Mouse (Mus musculus): ENCODE results near the gene Dctn5. TPM values are rescaled to one million over a fixed set of nuclear protein-coding genes. Genes with fewer than 3 reads are reported as not detected.

Gene Dctn5
- polyA plus RNA-seq, 1 experiment from 2014 or later = 119 TPM

DNA sequence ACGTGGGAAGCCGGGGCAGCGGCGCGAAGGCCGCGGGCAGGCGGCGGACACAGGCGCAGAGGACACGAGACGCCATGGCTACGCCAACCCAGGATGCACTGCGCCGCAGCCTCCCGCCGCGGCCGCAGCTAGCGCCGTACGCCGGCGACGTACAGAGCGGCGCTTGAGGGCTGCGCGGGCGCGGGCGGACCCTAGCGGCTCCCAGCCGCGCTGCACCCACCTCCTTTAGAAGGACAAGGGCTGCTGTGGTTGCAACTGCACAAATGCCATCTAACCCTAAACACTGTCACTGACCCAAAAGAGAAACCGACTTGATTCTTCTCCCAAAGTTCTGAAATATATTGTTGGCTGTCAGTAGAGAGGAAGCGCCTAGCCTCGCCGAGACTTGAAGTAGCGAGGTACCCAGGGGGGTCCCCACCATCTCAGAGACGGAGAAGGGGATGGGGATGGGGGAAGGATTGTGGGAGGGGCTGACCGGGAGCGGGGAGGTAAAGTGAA lies 31.0 kb upstream of the Dctn5 start, which contains the start of gene Ndufab1:
Ndufab1 (minus strand) TSS at position 140 of the 498 bp plus-strand sequence.
- peaks cover 24% of the 10 kb centered on the region for H3K36me3 ChIP-seq (ENCODE audit: insufficient read depth)
- no peak within 1 kb of the TSS for H3K27ac ChIP-seq (ENCODE audit: low read depth)
- H3K9ac ChIP-seq = peak within 1 kb of the TSS; percentile 67
- TF ChIP-seq CTCF (IDR thresholded peaks at IDR 0.05; ENCODE audit: low read depth) = peak; percentile 68
- no peaks in the 10 kb centered on the region for H3K9me3 ChIP-seq (ENCODE audit: low read depth, low read length)
- peak within 1 kb of the TSS; percentile 55 for H3K4me3 ChIP-seq (ENCODE audit: low read depth, low read length)
- H3K27me3 ChIP-seq (ENCODE audit: insufficient read depth, low read length) = no peaks in the 10 kb centered on the region
- WGBS = under 1% methylated on average over 37 of the region's 43 CpGs
- peak; percentile 97 for DNase-seq
- peak; percentile 99 for ATAC-seq (ENCODE audit: insufficient read depth)
- peak within 1 kb of the TSS; percentile 92 for H3K4me2 ChIP-seq
- peaks cover 5% of the 10 kb centered on the region for H3K4me1 ChIP-seq (ENCODE audit: insufficient read depth)

DNA sequence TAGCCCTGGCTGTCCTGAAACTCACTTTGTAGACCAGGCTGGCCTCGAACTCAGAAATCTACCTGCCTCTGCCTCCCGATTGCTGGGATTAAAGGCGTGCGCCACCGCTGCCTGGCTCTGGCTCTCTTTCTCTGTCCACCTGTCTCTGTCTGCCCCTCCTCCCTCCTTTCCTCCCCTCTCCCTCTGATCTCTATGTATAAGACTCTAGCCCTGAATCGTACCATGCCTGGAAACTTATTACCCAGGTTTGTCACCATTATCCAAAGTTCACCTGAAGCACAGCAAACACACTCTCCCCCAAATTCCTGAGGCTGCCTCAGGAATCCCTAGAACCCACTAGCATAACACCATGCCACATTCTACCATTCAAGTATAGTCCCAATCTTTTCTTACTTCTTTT lies 24.6 kb upstream of the Dctn5 start:
- Histone ChIP-seq H3K9ac (no peak overlapping the region), H3K4me2 (no peak overlapping the region), H3K27ac (ENCODE audit: low read depth) (no peak overlapping the region), H3K27me3 (ENCODE audit: insufficient read depth, low read length) (no peaks in the 10 kb centered on the region), H3K4me3 (ENCODE audit: low read depth, low read length) (no peak overlapping the region), H3K4me1 (ENCODE audit: insufficient read depth) (no peaks in the 10 kb centered on the region), H3K36me3 (ENCODE audit: insufficient read depth) (peaks cover 52% of the 10 kb centered on the region), H3K9me3 (ENCODE audit: low read depth, low read length) (no peaks in the 10 kb centered on the region)
- 92% methylated on average over 6 of the region's 6 CpGs for WGBS
- DNase-seq = no peak
- ATAC-seq (ENCODE audit: insufficient read depth) = no peak
- TF ChIP-seq CTCF (IDR thresholded peaks at IDR 0.05; ENCODE audit: low read depth) = no peak

DNA sequence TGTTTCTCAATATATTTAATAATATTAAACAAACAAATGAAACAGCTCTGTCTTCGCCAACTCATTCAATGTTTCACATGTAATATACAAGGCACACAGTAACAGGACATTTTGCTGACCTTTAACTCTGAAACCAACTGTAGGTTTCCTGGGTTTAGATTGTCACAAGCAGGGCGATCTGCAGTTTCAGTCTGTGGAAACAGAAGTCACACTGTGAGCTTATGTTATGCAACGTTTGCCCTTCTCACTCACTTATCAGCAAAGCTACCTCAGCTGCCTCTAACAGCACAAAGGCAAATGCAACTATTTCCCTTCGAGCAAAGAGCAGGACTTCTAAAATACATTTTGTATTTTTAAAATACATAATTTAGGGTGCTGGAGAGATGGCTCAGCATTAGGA lies 9.3 kb upstream of the Dctn5 start:
- DNase-seq = no peak
- H3K9ac ChIP-seq = no peak overlapping the region
- no peak overlapping the region for H3K4me2 ChIP-seq
- no peak for TF ChIP-seq CTCF (IDR thresholded peaks at IDR 0.05; ENCODE audit: low read depth)
- no peaks in the 10 kb centered on the region for H3K27me3 ChIP-seq (ENCODE audit: insufficient read depth, low read length)
- no peak overlapping the region for H3K27ac ChIP-seq (ENCODE audit: low read depth)
- no peak overlapping the region for H3K4me3 ChIP-seq (ENCODE audit: low read depth, low read length)
- peaks cover 83% of the 10 kb centered on the region for H3K36me3 ChIP-seq (ENCODE audit: insufficient read depth)
- no peaks in the 10 kb centered on the region for H3K4me1 ChIP-seq (ENCODE audit: insufficient read depth)
- H3K9me3 ChIP-seq (ENCODE audit: low read depth, low read length) = no peaks in the 10 kb centered on the region
- no peak for ATAC-seq (ENCODE audit: insufficient read depth)
- 78% methylated on average over 4 of the region's 4 CpGs for WGBS

DNA sequence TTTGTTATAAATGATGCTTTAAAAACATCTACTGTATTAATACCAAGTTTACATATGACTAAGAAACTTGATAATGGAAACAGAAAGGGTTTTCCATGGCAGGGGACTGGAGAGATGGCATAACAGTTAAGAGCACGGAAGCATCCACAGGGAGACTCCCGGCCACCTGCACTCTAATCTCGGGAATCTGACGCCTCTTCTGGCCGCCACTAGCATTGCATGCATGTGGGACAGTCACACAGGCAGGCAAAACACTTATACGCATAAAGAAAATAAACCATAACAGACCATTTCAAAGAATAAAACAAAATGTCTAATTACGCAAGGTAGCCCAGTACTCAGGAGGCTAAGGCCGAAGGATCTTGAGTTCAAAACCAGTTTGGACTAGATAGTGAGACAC lies 7.2 kb upstream of the Dctn5 start:
- DNase-seq (no peak), ATAC-seq (ENCODE audit: insufficient read depth) (no peak)
- H3K4me1 ChIP-seq (ENCODE audit: insufficient read depth) = no peaks in the 10 kb centered on the region
- H3K36me3 ChIP-seq (ENCODE audit: insufficient read depth) = peaks cover 73% of the 10 kb centered on the region
- no peaks in the 10 kb centered on the region for H3K27me3 ChIP-seq (ENCODE audit: insufficient read depth, low read length)
- H3K27ac ChIP-seq (ENCODE audit: low read depth) = no peak overlapping the region
- TF ChIP-seq CTCF (IDR thresholded peaks at IDR 0.05; ENCODE audit: low read depth) = 0 out of 2 replicates have a peak, but pooled peaks have one; percentile 11
- WGBS = 73% methylated on average over 8 of the region's 8 CpGs
- H3K9me3 ChIP-seq (ENCODE audit: low read depth, low read length) = no peaks in the 10 kb centered on the region
- no peak overlapping the region for H3K4me3 ChIP-seq (ENCODE audit: low read depth, low read length)
- no peak overlapping the region for H3K9ac ChIP-seq
- H3K4me2 ChIP-seq = no peak overlapping the region

DNA sequence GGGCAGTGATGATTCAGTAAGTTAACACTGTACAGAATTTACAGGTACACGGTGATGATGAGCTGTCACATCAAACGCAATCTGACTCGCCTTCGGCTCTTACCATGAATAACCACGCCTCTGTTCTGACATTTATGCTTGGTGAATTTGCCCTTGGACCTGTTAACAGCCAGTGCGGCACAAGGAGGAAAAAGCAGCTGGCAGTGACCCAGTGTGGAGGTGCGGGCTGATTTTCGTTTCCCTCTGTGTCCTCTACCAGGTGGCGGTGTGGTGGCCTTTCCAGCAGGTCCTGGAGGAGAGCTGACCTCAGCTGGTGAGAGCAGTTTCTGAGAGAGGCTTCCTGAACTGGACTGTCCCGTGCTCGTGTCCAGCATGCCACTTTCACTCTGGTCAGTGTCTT lies 5.9 kb upstream of the Dctn5 start:
- TF ChIP-seq CTCF (IDR thresholded peaks at IDR 0.05; ENCODE audit: low read depth) = no peak
- no peak overlapping the region for H3K27ac ChIP-seq (ENCODE audit: low read depth)
- H3K36me3 ChIP-seq (ENCODE audit: insufficient read depth) = peaks cover 61% of the 10 kb centered on the region
- 90% methylated on average over 11 of the region's 11 CpGs for WGBS
- no peak overlapping the region for H3K9ac ChIP-seq
- H3K9me3 ChIP-seq (ENCODE audit: low read depth, low read length) = no peaks in the 10 kb centered on the region
- no peak overlapping the region for H3K4me2 ChIP-seq
- ATAC-seq (ENCODE audit: insufficient read depth) (no peak), DNase-seq (no peak)
- no peaks in the 10 kb centered on the region for H3K27me3 ChIP-seq (ENCODE audit: insufficient read depth, low read length)
- H3K4me3 ChIP-seq (ENCODE audit: low read depth, low read length) = no peak overlapping the region
- H3K4me1 ChIP-seq (ENCODE audit: insufficient read depth) = no peaks in the 10 kb centered on the region

DNA sequence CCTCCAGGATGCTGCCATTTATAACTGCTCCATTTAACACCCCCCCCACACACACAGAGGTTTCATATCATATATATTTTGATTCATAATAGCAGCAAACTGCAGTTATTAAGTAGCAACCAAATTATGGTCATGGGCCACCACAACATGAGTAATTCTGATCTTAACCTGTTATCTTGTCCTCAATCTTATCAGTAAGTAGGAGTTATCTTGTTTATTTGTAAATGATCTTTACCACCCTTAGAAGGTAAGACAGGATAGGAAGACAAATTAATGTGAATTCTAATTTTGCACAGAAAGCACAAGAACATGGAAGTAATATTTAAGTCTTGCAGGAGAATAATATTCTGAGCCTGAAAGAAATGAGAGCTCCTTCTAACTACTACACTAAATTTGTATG lies 1.0 kb upstream of the Dctn5 start:
- Histone ChIP-seq H3K4me1 (ENCODE audit: insufficient read depth) (peaks cover 3% of the 10 kb centered on the region; the same call in 1 of the 2 replicates), H3K4me3 (ENCODE audit: low read depth, low read length) (peak overlapping the region; percentile 91), H3K36me3 (ENCODE audit: insufficient read depth) (peaks cover 48% of the 10 kb centered on the region), H3K27ac (ENCODE audit: low read depth) (no peak overlapping the region), H3K9ac (peak overlapping the region; percentile 87), H3K4me2 (peak overlapping the region; percentile 69), H3K27me3 (ENCODE audit: insufficient read depth, low read length) (no peaks in the 10 kb centered on the region), H3K9me3 (ENCODE audit: low read depth, low read length) (no peaks in the 10 kb centered on the region)
- no peak for ATAC-seq (ENCODE audit: insufficient read depth)
- TF ChIP-seq CTCF (IDR thresholded peaks at IDR 0.05; ENCODE audit: low read depth) = no peak
- no peak for DNase-seq

DNA sequence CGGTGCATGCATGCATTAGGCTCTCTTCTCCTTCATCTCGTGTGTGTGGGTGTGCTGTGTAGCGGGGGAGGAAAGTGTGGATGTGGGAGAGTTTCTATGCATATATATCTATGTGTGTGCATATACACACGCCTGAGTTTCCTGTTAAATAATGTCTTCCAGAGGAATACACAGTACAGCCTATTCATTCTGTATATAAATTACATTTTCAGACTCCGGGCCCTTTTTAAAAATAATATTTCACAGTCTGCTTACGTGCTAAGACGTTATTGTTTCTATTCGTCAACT lies 441 bp downstream of the Dctn5 start:
- Histone ChIP-seq H3K9me3 (ENCODE audit: low read depth, low read length) (no peaks in the 10 kb centered on the region), H3K4me2 (peak overlapping the region; percentile 69), H3K9ac (peak overlapping the region; percentile 87), H3K4me3 (ENCODE audit: low read depth, low read length) (peak overlapping the region; percentile 91), H3K27me3 (ENCODE audit: insufficient read depth, low read length) (no peaks in the 10 kb centered on the region), H3K27ac (ENCODE audit: low read depth) (peak overlapping the region; percentile 70), H3K4me1 (ENCODE audit: insufficient read depth) (peaks cover 3% of the 10 kb centered on the region; the same call in 1 of the 2 replicates), H3K36me3 (ENCODE audit: insufficient read depth) (peaks cover 45% of the 10 kb centered on the region)
- WGBS = 14% methylated on average over 8 of the region's 8 CpGs
- no peak for TF ChIP-seq CTCF (IDR thresholded peaks at IDR 0.05; ENCODE audit: low read depth)
- ATAC-seq (ENCODE audit: insufficient read depth) = no peak
- no peak for DNase-seq

DNA sequence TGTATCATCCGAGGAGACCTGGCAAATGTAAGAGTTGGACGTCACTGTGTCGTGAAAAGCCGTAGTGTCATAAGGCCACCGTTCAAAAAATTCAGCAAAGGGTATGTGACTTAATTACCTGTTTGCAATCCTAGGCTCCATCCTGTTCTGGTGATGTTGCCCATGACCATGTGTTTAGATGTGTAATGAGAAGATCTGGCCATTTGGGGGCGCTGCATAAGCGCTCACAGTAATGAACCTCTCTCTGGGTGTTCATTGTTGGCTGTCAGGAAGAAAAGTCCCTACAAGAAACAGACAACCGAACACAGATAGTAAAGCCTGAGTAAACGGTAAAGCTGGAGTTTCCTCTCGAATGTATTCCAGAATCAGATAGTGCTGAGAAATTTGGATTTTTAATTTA lies 2.2 kb downstream of the Dctn5 start:
- Histone ChIP-seq H3K4me3 (ENCODE audit: low read depth, low read length) (no peak overlapping the region), H3K4me1 (ENCODE audit: insufficient read depth) (peaks cover 3% of the 10 kb centered on the region; the same call in 1 of the 2 replicates), H3K4me2 (no peak overlapping the region), H3K9me3 (ENCODE audit: low read depth, low read length) (no peaks in the 10 kb centered on the region), H3K36me3 (ENCODE audit: insufficient read depth) (peaks cover 57% of the 10 kb centered on the region), H3K9ac (no peak overlapping the region), H3K27ac (ENCODE audit: low read depth) (no peak overlapping the region), H3K27me3 (ENCODE audit: insufficient read depth, low read length) (no peaks in the 10 kb centered on the region)
- DNase-seq = peak; percentile 22
- WGBS = 70% methylated on average over 10 of the region's 10 CpGs
- ATAC-seq (ENCODE audit: insufficient read depth) = no peak
- TF ChIP-seq CTCF (IDR thresholded peaks at IDR 0.05; ENCODE audit: low read depth) = peak; percentile 39
